Mouse (Mus musculus) G1E-ER4 (cell line): ENCODE data around the gene Aifm3. TPM values are rescaled to one million over a fixed set of nuclear protein-coding genes. Genes with fewer than 3 reads are reported as not detected.

Experiments used
- GATA1 ChIP-seq: IDR thresholded peaks from one replicate; pipeline ENCODE4 v1.8.0; 2012; ENCODE audit warnings: low read length, inconsistent platforms
- polyA plus RNA-seq: library from polyadenylated mRNA; stranded (reverse); fragments of >175 nt; gene quantifications from 2 replicates; pipeline ENCODE4 v1.2.3, GENCODE M21; 2012

The Aifm3 gene
- polyA plus RNA-seq, 1 experiment = not detected

GRCm38 (mm10) chr16:17525524-17525923 lies 36.1 kb downstream of the Aifm3 start:
- no peak for TF ChIP-seq GATA1

GRCm38 (mm10) chr16:17526223-17526622 lies 36.8 kb downstream of the Aifm3 start:
- TF ChIP-seq GATA1 = no peak

- no peak for TF ChIP-seq GATA1
These were observed 38.2 kb downstream of the Aifm3 start for GRCm38 (mm10) chr16:17527606-17528005.

GRCm38 (mm10) chr16:17528276-17528675 lies 38.9 kb downstream of the Aifm3 start:
- no peak for TF ChIP-seq GATA1

- TF ChIP-seq GATA1 = no peak
These were observed 40.7 kb downstream of the Aifm3 start for GRCm38 (mm10) chr16:17529981-17530586.

- TF ChIP-seq GATA1 = no peak
These were observed 41.4 kb downstream of the Aifm3 start, which contains the start of gene Thap7 for GRCm38 (mm10) chr16:17530640-17531288. Gene Thap7, minus strand, starts transcription at chr16:17531136.

GRCm38 (mm10) chr16:17532271-17532670 lies 42.9 kb downstream of the Aifm3 start:
- no peak for TF ChIP-seq GATA1

GRCm38 (mm10) chr16:17532676-17533329 lies 43.4 kb downstream of the Aifm3 start:
- TF ChIP-seq GATA1 = no peak

- no peak for TF ChIP-seq GATA1
These were observed 47.2 kb downstream of the Aifm3 start for GRCm38 (mm10) chr16:17536584-17536983.

GRCm38 (mm10) chr16:17542632-17543031 lies 53.2 kb downstream of the Aifm3 start:
- TF ChIP-seq GATA1 = no peak

- TF ChIP-seq GATA1 = no peak
These were observed 63.4 kb downstream of the Aifm3 start for GRCm38 (mm10) chr16:17552837-17553236.

- TF ChIP-seq GATA1 = no peak
These were observed 64.7 kb downstream of the Aifm3 start for GRCm38 (mm10) chr16:17553910-17554685.

GRCm38 (mm10) chr16:17556180-17556579 lies 66.8 kb downstream of the Aifm3 start:
- TF ChIP-seq GATA1 = no peak

- no peak for TF ChIP-seq GATA1
These were observed 67.5 kb downstream of the Aifm3 start for GRCm38 (mm10) chr16:17556907-17557306.

Other genes with a start within 250 kb of the Aifm3 start
- 18.3 and 27.9 TPM in 2 replicates for gene Tmem191c, start 213.5 kb upstream of the Aifm3 start, polyA plus RNA-seq
- gene Serpind1, start 158.2 kb upstream of the Aifm3 start, polyA plus RNA-seq = not detected in 2 replicates
- 5.3 and 6.1 TPM in 2 replicates for gene Snap29, start 83.6 kb upstream of the Aifm3 start, polyA plus RNA-seq
- 11.6 and 20.2 TPM in 2 replicates for gene Pi4ka, start 83.3 kb upstream of the Aifm3 start, polyA plus RNA-seq
- 22.8 and 23.1 TPM in 2 replicates for gene Crkl, start 37.6 kb upstream of the Aifm3 start, polyA plus RNA-seq
- 19.1 and 41.2 TPM in 2 replicates for gene Lztr1, start 19.1 kb downstream of the Aifm3 start, polyA plus RNA-seq
- 214 and 234 TPM in 2 replicates for gene Thap7, start 41.5 kb downstream of the Aifm3 start, polyA plus RNA-seq
- gene Lrrc74b, start 71.6 kb downstream of the Aifm3 start, polyA plus RNA-seq = 0.05 TPM in 1 of 2 replicates, not detected in the other
- gene P2rx6, start 72.3 kb downstream of the Aifm3 start, polyA plus RNA-seq = 0.03 TPM in 1 of 2 replicates, not detected in the other
- gene Slc7a4, start 93.6 kb downstream of the Aifm3 start, polyA plus RNA-seq = not detected in 2 replicates
- 16.9 and 31.4 TPM in 2 replicates for gene Smpd4, start 129.7 kb downstream of the Aifm3 start, polyA plus RNA-seq
- gene Ccdc74a, start 156.9 kb downstream of the Aifm3 start, polyA plus RNA-seq = 6.1 and 7.5 TPM in 2 replicates
- 176 and 227 TPM in 2 replicates for gene Med15, start 243.3 kb downstream of the Aifm3 start, polyA plus RNA-seq